Mouse (Mus musculus) CH12.LX (cell line): ENCODE results near the gene Nod2. TPM values are rescaled to one million over a fixed set of nuclear protein-coding genes. Genes with fewer than 3 reads are reported as not detected.

Source experiments
- DNase-seq: peaks from one replicate; pipeline ENCODE4 v3.0.0-alpha.2; 2013; ENCODE audit errors: extremely low read depth
- H3K27ac ChIP-seq: 2 replicates; pipeline ENCODE4 v1.5.1; 2012; ENCODE audit warnings: low read depth, mild to moderate bottlenecking, control low read depth, moderate library complexity; ENCODE audit not compliant: insufficient read depth
- H3K27me3 ChIP-seq: replicated peaks from 2 replicates; pipeline ENCODE3; 2012; ENCODE audit warnings: inconsistent platforms
- H3K36me3 ChIP-seq, 2 experiments: replicated peaks in 1 of 2; 2 replicates each; pipeline versions ENCODE3 to v1.6.1; 2012; ENCODE audit warnings: inconsistent platforms in 1 of 2, low read length in 1 of 2, mild to moderate bottlenecking in 1 of 2, mixed read lengths in 1 of 2, moderate library complexity in 1 of 2; ENCODE audit not compliant: control insufficient read depth in 1 of 2, insufficient read depth in 1 of 2
- H3K4me1 ChIP-seq, 2 experiments: 2 replicates each; pipeline ENCODE4 v1.6.1; 2012; ENCODE audit warnings: inconsistent platforms in 1 of 2, moderate library complexity in 1 of 2; ENCODE audit not compliant: insufficient read depth in 2 of 2, control insufficient read depth in 1 of 2
- H3K4me2 ChIP-seq: 2 replicates; pipeline ENCODE4 v1.6.1; 2012; ENCODE audit warnings: low read depth, mild to moderate bottlenecking, control low read depth; ENCODE audit not compliant: poor library complexity, insufficient read depth, severe bottlenecking
- H3K4me3 ChIP-seq, 3 experiments: fragments of 150-350 bp in 1 of 3; sonication (generic) in 1 of 3; replicated peaks in 1 of 3; 2 replicates each; pipeline versions ENCODE3 to v1.5.1; 2011 to 2012; ENCODE audit warnings: low read depth in 2 of 3, low read length in 2 of 3, mild to moderate bottlenecking in 2 of 3, moderate library complexity in 2 of 3, control low read depth in 1 of 3, improper control_type of control experiment in 1 of 3, inconsistent platforms in 1 of 3, mixed read lengths in 1 of 3; ENCODE audit not compliant: poor library complexity in 1 of 3
- H3K79me2 ChIP-seq: replicated peaks from 2 replicates; pipeline ENCODE4 v1.6.1; 2012; ENCODE audit warnings: mild to moderate bottlenecking, moderate library complexity; ENCODE audit not compliant: control insufficient read depth, poor library complexity, insufficient read depth, severe bottlenecking; ENCODE audit errors: extremely low read depth
- H3K9ac ChIP-seq: 2 replicates; pipeline ENCODE4 v1.6.1; 2012; ENCODE audit warnings: low read depth, mild to moderate bottlenecking, control low read depth, moderate library complexity; ENCODE audit not compliant: insufficient read depth
- H3K9me3 ChIP-seq: replicated peaks from 2 replicates; pipeline ENCODE3; 2012; ENCODE audit warnings: low read length, inconsistent platforms, mixed read lengths
- BHLHE40 ChIP-seq: IDR thresholded peaks from 2 replicates; pipeline ENCODE4 v1.6.1; 2011; ENCODE audit warnings: mild to moderate bottlenecking, low read depth, low read length, improper control_type of control experiment
- CHD1 ChIP-seq: IDR thresholded peaks from 2 replicates; pipeline ENCODE4 v1.6.1; 2012; ENCODE audit warnings: low read depth, low read length, improper control_type of control experiment, inconsistent platforms
- CHD2 ChIP-seq: IDR thresholded peaks from 2 replicates; pipeline ENCODE4 v1.6.1; 2011; ENCODE audit warnings: low read length, improper control_type of control experiment
- CTCF ChIP-seq, 2 experiments: IDR thresholded peaks in 1 of 2; conservative IDR thresholded peaks in 1 of 2; 2 replicates each; pipeline ENCODE4 v1.5.1; 2011 to 2012; ENCODE audit warnings: low read depth in 2 of 2, low read length in 2 of 2, improper control_type of control experiment in 1 of 2, inconsistent platforms in 1 of 2, mild to moderate bottlenecking in 1 of 2, moderate library complexity in 1 of 2
- E2F4 ChIP-seq: IDR thresholded peaks from 2 replicates; pipeline ENCODE4 v1.6.1; 2011; ENCODE audit warnings: low read depth, low read length, improper control_type of control experiment; ENCODE audit not compliant: insufficient replicate concordance
- ELF1 ChIP-seq: IDR thresholded peaks from 2 replicates; pipeline ENCODE4 v1.6.1; 2014; ENCODE audit warnings: low read depth, mild to moderate bottlenecking, inconsistent platforms, low read length, improper control_type of control experiment
- EP300 ChIP-seq: IDR thresholded peaks from 2 replicates; pipeline ENCODE4 v1.6.1; 2011; ENCODE audit warnings: low read length, improper control_type of control experiment
- ETS1 ChIP-seq: conservative IDR thresholded peaks from 2 replicates; pipeline ENCODE4 v1.6.1; 2012; ENCODE audit warnings: low read depth, mild to moderate bottlenecking, inconsistent platforms, low read length, improper control_type of control experiment, moderate library complexity
- GABPA ChIP-seq: IDR thresholded peaks from 2 replicates; pipeline ENCODE4 v1.6.1; 2012; ENCODE audit warnings: low read depth, low read length, improper control_type of control experiment, inconsistent platforms; ENCODE audit not compliant: insufficient replicate concordance
- HCFC1 ChIP-seq: IDR thresholded peaks from 2 replicates; pipeline ENCODE4 v1.6.1; 2012; ENCODE audit warnings: low read depth, mild to moderate bottlenecking, inconsistent platforms, low read length, improper control_type of control experiment
- JUN ChIP-seq: IDR thresholded peaks from 2 replicates; pipeline ENCODE4 v1.6.1; 2011; ENCODE audit warnings: low read depth, mild to moderate bottlenecking, low read length, improper control_type of control experiment, moderate library complexity; ENCODE audit not compliant: insufficient read depth
- JUND ChIP-seq: conservative IDR thresholded peaks from 2 replicates; pipeline ENCODE4 v1.6.1; 2011; ENCODE audit warnings: low read depth, low read length, improper control_type of control experiment
- KAT2A ChIP-seq: IDR thresholded peaks from 2 replicates; pipeline ENCODE4 v1.6.1; 2012; ENCODE audit warnings: low read length, improper control_type of control experiment, inconsistent platforms; ENCODE audit not compliant: insufficient replicate concordance
- MAFK ChIP-seq: IDR thresholded peaks from 2 replicates; pipeline ENCODE4 v1.6.1; 2011; ENCODE audit warnings: low read length, improper control_type of control experiment; ENCODE audit not compliant: insufficient replicate concordance
- MAX ChIP-seq: IDR thresholded peaks from 2 replicates; pipeline ENCODE4 v1.6.1; 2011; ENCODE audit warnings: low read length, improper control_type of control experiment
- MAZ ChIP-seq: IDR thresholded peaks from 2 replicates; pipeline ENCODE4 v1.6.1; 2012; ENCODE audit warnings: low read depth, mild to moderate bottlenecking, inconsistent platforms, low read length, improper control_type of control experiment, moderate library complexity
- MEF2A ChIP-seq: IDR thresholded peaks from 2 replicates; pipeline ENCODE4 v1.6.1; 2014; ENCODE audit warnings: low read depth, mild to moderate bottlenecking, inconsistent platforms, low read length, improper control_type of control experiment, borderline replicate concordance
- MXI1 ChIP-seq: IDR thresholded peaks from 2 replicates; pipeline ENCODE4 v1.6.1; 2011; ENCODE audit warnings: mild to moderate bottlenecking, low read depth, low read length, improper control_type of control experiment
- MYC ChIP-seq: IDR thresholded peaks from 2 replicates; pipeline ENCODE4 v1.6.1; 2011; ENCODE audit warnings: low read depth, mild to moderate bottlenecking, improper control_type of control experiment, low read length
- NELFE ChIP-seq: IDR thresholded peaks from 2 replicates; pipeline ENCODE4 v1.6.1; 2011; ENCODE audit warnings: low read depth, low read length, improper control_type of control experiment
- NRF1 ChIP-seq: IDR thresholded peaks from 2 replicates; pipeline ENCODE4 v1.6.1; 2014; ENCODE audit warnings: low read depth, mild to moderate bottlenecking, inconsistent platforms, low read length, improper control_type of control experiment, moderate library complexity
- PAX5 ChIP-seq: IDR thresholded peaks from 2 replicates; pipeline ENCODE4 v1.6.1; 2012; ENCODE audit warnings: low read length, inconsistent platforms, mixed read lengths
- POLR2A ChIP-seq: IDR thresholded peaks from 2 replicates; pipeline ENCODE4 v1.6.1; 2011; ENCODE audit warnings: low read depth, mild to moderate bottlenecking, improper control_type of control experiment, low read length
- POLR2AphosphoS2 ChIP-seq: IDR thresholded peaks from 2 replicates; pipeline ENCODE4 v1.6.1; 2011; ENCODE audit warnings: low read depth, low read length, improper control_type of control experiment
- RAD21 ChIP-seq: IDR thresholded peaks from 2 replicates; pipeline ENCODE4 v1.6.1; 2011; ENCODE audit warnings: low read depth, mild to moderate bottlenecking, low read length, improper control_type of control experiment, moderate library complexity
- RCOR1 ChIP-seq: conservative IDR thresholded peaks from 2 replicates; pipeline ENCODE4 v1.6.1; 2012; ENCODE audit warnings: low read depth, mild to moderate bottlenecking, inconsistent platforms, low read length, improper control_type of control experiment
- SIN3A ChIP-seq: IDR thresholded peaks from 2 replicates; pipeline ENCODE4 v1.6.1; 2012; ENCODE audit warnings: low read length, improper control_type of control experiment, inconsistent platforms
- SMC3 ChIP-seq: IDR thresholded peaks from 2 replicates; pipeline ENCODE4 v1.6.1; 2011; ENCODE audit warnings: low read depth, low read length, improper control_type of control experiment
- TBP ChIP-seq: conservative IDR thresholded peaks from 2 replicates; pipeline ENCODE4 v1.6.1; 2011; ENCODE audit warnings: low read depth, low read length, improper control_type of control experiment
- TCF12 ChIP-seq: IDR thresholded peaks from 2 replicates; pipeline ENCODE4 v1.6.1; 2014; ENCODE audit warnings: low read depth, mild to moderate bottlenecking, inconsistent platforms, low read length, improper control_type of control experiment
- UBTF ChIP-seq: IDR thresholded peaks from 2 replicates; pipeline ENCODE4 v1.6.1; 2012; ENCODE audit warnings: low read depth, mild to moderate bottlenecking, inconsistent platforms, low read length, improper control_type of control experiment, moderate library complexity
- USF1 ChIP-seq: IDR thresholded peaks from 2 replicates; pipeline ENCODE4 v1.6.1; 2014; ENCODE audit warnings: low read depth, mild to moderate bottlenecking, inconsistent platforms, low read length, improper control_type of control experiment
- USF2 ChIP-seq: conservative IDR thresholded peaks from 2 replicates; pipeline ENCODE4 v1.6.1; 2011; ENCODE audit warnings: low read depth, low read length, improper control_type of control experiment
- ZC3H11A ChIP-seq: IDR thresholded peaks from 2 replicates; pipeline ENCODE4 v1.6.1; 2012; ENCODE audit warnings: low read depth, mild to moderate bottlenecking, inconsistent platforms, low read length, improper control_type of control experiment
- ZKSCAN1 ChIP-seq: IDR thresholded peaks from 2 replicates; pipeline ENCODE4 v1.6.1; 2012; ENCODE audit warnings: low read depth, inconsistent platforms, low read length, improper control_type of control experiment, borderline replicate concordance
- ZMIZ1 ChIP-seq: IDR thresholded peaks from 2 replicates; pipeline ENCODE4 v1.6.1; 2012; ENCODE audit warnings: low read depth, mild to moderate bottlenecking, inconsistent platforms, low read length, improper control_type of control experiment
- ZNF384 ChIP-seq: IDR thresholded peaks from 2 replicates; pipeline ENCODE4 v1.6.1; 2012; ENCODE audit warnings: low read depth, low read length, improper control_type of control experiment, inconsistent platforms
- dilution Hi-C: fragments of 300-500 bp; cut with MboI; formaldehyde crosslinking; loops from 2 replicates; pipeline ENCODE4 v1.14.3; 2020; ENCODE audit warnings: low sequenced_read_pairs; ENCODE audit not compliant: extremely low pct_unique_long_range_greater_than_20kb, extremely low pct_ligation_motif_present
- in situ Hi-C: fragments of 300-500 bp; cut with MboI; formaldehyde crosslinking; loops from 3 replicates; pipeline ENCODE4 v1.14.3; 2019; ENCODE audit warnings: low sequenced_read_pairs, low pct_ligation_motif_present, low pct_unique_long_range_greater_than_20kb, mixed read lengths
- polyA plus RNA-seq: library from polyadenylated mRNA; unstranded; fragments of >175 nt; gene quantifications from 2 replicates; pipeline ENCODE4 v1.2.1, GENCODE M21; 2012; ENCODE audit warnings: low read depth; ENCODE audit not compliant: insufficient read length
- total RNA-seq, 2 experiments: library from RNA; depleted of rRNA; stranded (reverse); fragments of 300-350 nt in 1 of 2; fragments of >200 nt in 1 of 2; gene quantifications; 2 replicates each; pipeline ENCODE4 v1.2.3; 2012 to 2014

Gene Nod2
- total and polyA plus RNA-seq, 3 experiments = 4.3 to 10.9 (median 7.5) TPM

DNA sequence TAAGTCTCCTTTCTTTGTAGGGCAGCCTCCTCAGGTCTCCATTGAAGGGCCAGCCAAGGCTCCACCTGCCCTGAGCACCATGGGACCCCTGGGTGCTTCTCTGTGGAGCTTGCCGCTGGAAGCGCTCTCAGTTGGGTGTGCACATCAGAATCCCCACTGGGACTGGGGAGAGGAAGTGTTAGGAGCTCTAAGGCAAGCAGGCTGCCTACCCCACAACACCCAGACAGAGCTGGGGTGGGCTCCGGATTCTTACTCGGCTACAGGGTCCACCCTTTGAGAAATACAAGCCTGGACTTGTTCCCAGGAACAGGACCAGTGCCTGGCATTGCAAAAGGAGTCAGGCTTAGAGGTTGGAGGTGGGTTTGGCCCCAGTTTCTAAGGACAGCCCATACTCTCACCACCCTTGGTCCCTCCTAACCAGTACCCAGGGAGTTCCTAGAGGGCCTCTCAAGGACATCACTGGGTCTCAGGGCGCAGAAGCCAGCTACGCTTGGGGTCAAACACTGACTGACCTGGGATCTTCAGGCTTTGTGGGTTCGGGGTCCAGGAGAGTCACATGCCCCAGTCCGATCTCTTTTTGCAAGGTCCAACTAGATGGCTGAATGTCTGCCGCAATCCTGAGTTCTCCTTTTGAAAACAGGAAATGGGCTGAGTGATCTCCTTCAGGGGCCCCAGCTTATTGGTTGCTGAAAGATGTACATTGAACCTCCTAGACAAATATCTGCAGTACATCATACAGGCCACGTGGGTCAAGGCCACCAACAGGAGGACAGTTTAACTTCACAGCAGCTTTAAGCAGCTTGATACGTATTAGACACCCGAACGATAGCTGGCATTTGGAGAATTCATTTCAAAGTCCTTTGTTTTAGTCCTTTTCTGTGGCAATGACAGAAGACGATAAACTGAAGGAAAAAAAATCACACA lies 11.4 kb upstream of the Nod2 start, which contains the start of gene Snx20:
Gene Snx20 (minus strand): TSS at position 655 of the 924 bp plus-strand sequence.
- dilution Hi-C loops (no loop called here), in situ Hi-C loops (loop anchor here (5.0 kb wide), 1 partner anchor 57 kb away; no protein-coding TSS in a partner anchor)
- H3K9ac ChIP-seq = peak within 1 kb of the TSS; percentile 96
- H3K4me3 ChIP-seq = peak within 1 kb of the TSS; percentile 67 to 93 (median 84)
- peak within 1 kb of the TSS; percentile 69 for H3K4me2 ChIP-seq
- no peaks in the 10 kb centered on the region for H3K9me3 ChIP-seq
- H3K36me3 ChIP-seq = peaks cover 30 to 34% of the 10 kb centered on the region in 2 experiments
- H3K27ac ChIP-seq = peak within 1 kb of the TSS; percentile 100
- peaks cover 35 to 74% of the 10 kb centered on the region in 2 experiments for H3K4me1 ChIP-seq
- peaks cover 52% of the 10 kb centered on the region for H3K79me2 ChIP-seq
- DNase-seq = peak; percentile 92
- H3K27me3 ChIP-seq = no peaks in the 10 kb centered on the region
- no peak; the same call in 1 of the 2 replicates for TF ChIP-seq SMC3
- no peak; the same call in 1 of the 2 replicates for TF ChIP-seq UBTF
- peak; percentile 90 for TF ChIP-seq NELFE
- TF ChIP-seq CTCF (conservative IDR thresholded peaks at IDR 0.05 in 1 of 2, IDR thresholded peaks at IDR 0.05 in 1 of 2; ENCODE audit: low read depth in 2 of 2, low read length in 2 of 2) = no peak
- TF ChIP-seq BHLHE40 = peak; percentile 41
- TF ChIP-seq MEF2A = no peak
- TF ChIP-seq RCOR1 = no peak
- TF ChIP-seq CHD2 = 0 out of 2 replicates have a peak, but pooled peaks have one; percentile 31
- TF ChIP-seq POLR2AphosphoS2 = peak; percentile 56; the same call in 1 of the 2 replicates
- no peak for TF ChIP-seq ZKSCAN1
- TF ChIP-seq SIN3A = peak; percentile 96
- TF ChIP-seq CHD1 = peak; percentile 51; the same call in 1 of the 2 replicates
- no peak for TF ChIP-seq GABPA
- TF ChIP-seq TCF12 = peak; percentile 73
- TF ChIP-seq JUN = 0 out of 2 replicates have a peak, but pooled peaks have one; percentile 8
- peak; percentile 95 for TF ChIP-seq TBP
- peak; percentile 63 for TF ChIP-seq ETS1
- TF ChIP-seq ELF1 = peak; percentile 84
- peak; percentile 56; the same call in 1 of the 2 replicates for TF ChIP-seq ZMIZ1
- no peak for TF ChIP-seq NRF1
- peak; percentile 48; the same call in 1 of the 2 replicates for TF ChIP-seq MAZ
- TF ChIP-seq EP300 = peak; percentile 44
- TF ChIP-seq USF1 = peak; percentile 91
- 0 out of 2 replicates have a peak, but pooled peaks have one; percentile 4 for TF ChIP-seq MAFK
- TF ChIP-seq USF2 = peak; percentile 88
- TF ChIP-seq JUND = peak; percentile 30; the same call in 1 of the 2 replicates
- TF ChIP-seq KAT2A = no peak
- peak; percentile 6 for TF ChIP-seq RAD21
- peak; percentile 83 for TF ChIP-seq POLR2A
- TF ChIP-seq ZC3H11A = no peak
- TF ChIP-seq MAX = peak; percentile 98
- TF ChIP-seq MYC = peak; percentile 92
- peak; percentile 87 for TF ChIP-seq MXI1
- TF ChIP-seq E2F4 = no peak
- no peak for TF ChIP-seq PAX5
- peak; percentile 26; the same call in 1 of the 2 replicates for TF ChIP-seq HCFC1
- TF ChIP-seq ZNF384 = no peak
